Mouse (Mus musculus): ENCODE results near the gene Fbxo21.

DNA sequence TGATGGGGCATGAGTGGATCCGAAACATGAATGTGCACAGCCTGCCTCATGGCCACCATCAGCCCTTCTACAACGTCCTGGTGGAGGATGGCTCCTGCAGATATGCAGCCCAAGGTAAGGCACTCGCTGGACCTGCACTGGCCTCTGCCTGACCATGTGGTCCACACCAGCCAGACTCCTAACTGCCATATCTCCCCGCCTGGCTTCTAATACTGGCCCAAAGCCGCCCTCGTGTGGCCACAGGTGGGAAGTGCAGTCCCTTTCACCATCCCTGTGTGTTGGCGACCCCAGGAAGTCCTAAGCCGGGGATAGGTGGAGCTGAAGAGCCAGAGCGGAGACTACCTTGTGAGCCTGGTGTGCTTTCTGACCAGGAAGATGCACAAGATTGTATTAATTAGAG lies 25.5 kb downstream of the Fbxo21 start:
- TF ChIP-seq POLR2A (IDR thresholded peaks at IDR 0.05; ENCODE audit: low read depth, low read length) = no peak
- peak; percentile 87 for TF ChIP-seq CTCF (conservative IDR thresholded peaks at IDR 0.05; ENCODE audit: insufficient read depth, insufficient read length, low read depth, low read length)

Measured in kidney, adult 2 months (tissue).